Mouse (Mus musculus): ENCODE data around the gene Atpaf1.
A peak's percentile ranks its signal among the peaks of the same experiment; 100 is the strongest.

DNA sequence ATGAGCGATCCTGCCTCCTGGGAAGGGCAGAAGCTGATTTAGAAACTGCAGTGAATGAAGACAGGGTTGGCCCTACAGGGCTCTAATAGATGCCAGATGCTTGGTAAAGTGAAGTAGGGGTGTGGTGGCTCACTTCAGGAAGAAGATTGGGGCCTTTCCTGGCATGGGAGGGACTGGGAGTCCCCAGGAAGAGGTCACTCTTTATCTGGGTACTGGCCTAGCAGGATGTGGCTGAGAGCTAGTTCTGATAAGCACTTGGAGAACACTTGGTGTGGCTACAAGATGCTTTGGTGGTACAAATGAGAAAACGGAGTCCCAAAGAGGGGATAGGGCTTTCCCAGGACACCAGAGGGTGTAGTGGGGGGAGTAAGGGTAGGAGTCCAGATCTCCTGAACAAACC, 39.6 kb downstream of the Atpaf1 start:
- TF ChIP-seq CTCF (IDR thresholded peaks at IDR 0.05; ENCODE audit: low read depth) (no peak), EP300 (IDR thresholded peaks at IDR 0.05; ENCODE audit: low read depth) (peak; percentile 72)

Data from liver, postnatal 0 days (tissue).